Comparison of ENCODE assay signal across 16 mouse cellular contexts in the genomic region with DNA sequence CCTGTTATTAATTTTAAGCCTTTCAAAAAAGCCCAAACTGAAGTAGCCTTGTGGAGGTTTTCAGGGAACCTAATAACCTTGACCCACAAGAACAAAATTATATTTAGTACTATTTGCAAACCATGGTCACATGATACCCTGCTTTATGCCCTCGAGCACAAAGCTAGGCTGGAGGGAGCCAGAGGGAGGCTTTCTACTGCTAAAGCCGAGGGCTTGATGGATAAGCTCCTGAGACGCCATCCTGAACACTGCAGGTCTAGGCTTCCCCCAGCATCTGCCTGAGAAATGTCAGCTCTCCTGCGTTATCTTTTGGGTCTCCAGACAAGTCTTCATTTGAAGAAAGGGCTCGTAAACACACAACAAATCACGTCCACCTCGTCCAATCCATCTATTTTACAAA.
DNase-seq lines count a peak whose midpoint lies in the region; ATAC-seq and TF ChIP-seq lines count a peak whose summit lies in the region.
"Had no signal": no experiment of that assay in that cellular context is flagged by ENCODE, and none has a peak within 500 bp of the region (broad histone marks: within the 10 kb centered on the region; RNA-seq: fewer than 3 reads in every experiment).

No protein-coding gene starts in this region.

- no peaks in the 10 kb centered on the region for H3K79me3 ChIP-seq in C2C12 (ENCODE audit: low read depth)

- H3K9ac ChIP-seq in heart, embryonic 16.5 days (ENCODE audit: low read length) = no peak overlapping the region
- H3K9ac ChIP-seq: hindbrain, embryonic 12.5 days had no signal

- no peaks in the 10 kb centered on the region for H3K79me2 ChIP-seq in C2C12 (ENCODE audit: control insufficient read depth, insufficient read depth)
- no peaks in the 10 kb centered on the region for H3K79me2 ChIP-seq in myocyte (ENCODE audit: control insufficient read depth, insufficient read depth)

- DNase-seq in heart, adult 11 months = peak; percentile 87
- no peak for DNase-seq in heart, embryonic 10.5 days (ENCODE audit: low spot score)
- DNase-seq in heart, postnatal 36 days = no peak
- no peak for DNase-seq in frontal cortex, postnatal 14 days (ENCODE audit: low spot score in 2 of 2)
- no peak for DNase-seq in retina, postnatal 1 day
- DNase-seq: gastrocnemius, postnatal 36 days had no signal

- no peaks in the 10 kb centered on the region for H3K27me3 ChIP-seq in heart, embryonic 10.5 days (ENCODE audit: insufficient read depth, poor library complexity, severe bottlenecking)
- H3K27me3 ChIP-seq in heart, embryonic 16.5 days (ENCODE audit: control insufficient read depth, insufficient read depth, low read length) = no peaks in the 10 kb centered on the region
- H3K27me3 ChIP-seq in C2C12 (ENCODE audit: control insufficient read depth, insufficient read depth, insufficient read length) (no peaks in the 10 kb centered on the region), myocyte (ENCODE audit: control insufficient read depth, insufficient read depth, insufficient read length) (no peaks in the 10 kb centered on the region)
- H3K27me3 ChIP-seq: hindbrain, embryonic 12.5 days had no signal

- H3K4me1 ChIP-seq in heart, embryonic 10.5 days = peaks cover 24% of the 10 kb centered on the region
- H3K4me1 ChIP-seq in heart, embryonic 16.5 days (ENCODE audit: control insufficient read depth, insufficient read depth, low read length) = peaks cover 30% of the 10 kb centered on the region
- H3K4me1 ChIP-seq: forebrain, embryonic 10.5 days had no signal

- no peak overlapping the region for H3K4me2 ChIP-seq in heart, embryonic 16.5 days (ENCODE audit: low read depth, low read length)
- H3K4me2 ChIP-seq in myocyte (ENCODE audit: low read depth) = no peak overlapping the region
- H3K4me2 ChIP-seq: hindbrain, embryonic 12.5 days had no signal

- no peak overlapping the region for H3K4me3 ChIP-seq in heart, embryonic 10.5 days
- H3K4me3 ChIP-seq in heart, embryonic 16.5 days (ENCODE audit: low read length) = no peak overlapping the region
- H3K4me3 ChIP-seq in C2C12 (ENCODE audit: insufficient read depth, poor library complexity, severe bottlenecking) = no peak overlapping the region
- no peak overlapping the region for H3K4me3 ChIP-seq in myocyte
- H3K4me3 ChIP-seq: erythroblast, embryonic 14.5 days; forebrain, embryonic 10.5 days; hindbrain, embryonic 12.5 days had no signal

- 57% methylated on average over 7 of the region's 7 CpGs for WGBS in heart, embryonic 10.5 days
- WGBS in heart, embryonic 16.5 days = 60% methylated on average over 7 of the region's 7 CpGs

- no peak for TF ChIP-seq CTCF in C2C12 (IDR thresholded peaks at IDR 0.05; ENCODE audit: control insufficient read depth, insufficient read depth, insufficient read length)

- no peak overlapping the region for H3ac ChIP-seq in C2C12 (ENCODE audit: control insufficient read depth, insufficient read length, low read depth)
- no peak overlapping the region for H3ac ChIP-seq in myocyte (ENCODE audit: control insufficient read depth, insufficient read length)

- no peak for TF ChIP-seq POLR2A in myocyte (IDR thresholded peaks at IDR 0.05; ENCODE audit: insufficient read length, low read depth)

- H3K9me3 ChIP-seq in heart, embryonic 10.5 days = no peaks in the 10 kb centered on the region
- no peaks in the 10 kb centered on the region for H3K9me3 ChIP-seq in heart, embryonic 16.5 days (replicated peaks; ENCODE audit: control insufficient read depth, low read length)
- H3K9me3 ChIP-seq: forebrain, embryonic 10.5 days; G1E; hindbrain, embryonic 12.5 days had no signal

- no peaks in the 10 kb centered on the region for H3K36me3 ChIP-seq in heart, embryonic 10.5 days
- no peaks in the 10 kb centered on the region for H3K36me3 ChIP-seq in heart, embryonic 16.5 days (ENCODE audit: control insufficient read depth, insufficient read depth)
- H3K36me3 ChIP-seq in C2C12 (ENCODE audit: control insufficient read depth, insufficient read depth) = no peaks in the 10 kb centered on the region
- no peaks in the 10 kb centered on the region for H3K36me3 ChIP-seq in myocyte (ENCODE audit: control insufficient read depth, insufficient read depth)
- H3K36me3 ChIP-seq: forebrain, embryonic 10.5 days; G1E; hindbrain, embryonic 12.5 days had no signal

- ATAC-seq in heart, embryonic 16.5 days (replicated peaks; ENCODE audit: extremely low read depth, insufficient read depth, low FRiP score) = no peak
- ATAC-seq: forebrain, embryonic 14.5 days; hindbrain, embryonic 16.5 days; inflammation-experienced regulatory T-cells, adult 6 months had no signal

- no peak overlapping the region for H3K27ac ChIP-seq in heart, embryonic 10.5 days
- H3K27ac ChIP-seq in heart, embryonic 16.5 days (ENCODE audit: low read length) = peak overlapping the region; percentile 12; the same call in 1 of the 2 replicates
- H3K27ac ChIP-seq: forebrain, embryonic 10.5 days; hindbrain, embryonic 12.5 days had no signal

- intact Hi-C loops in heart, postnatal 36 days (cut with DNase I) = no loop called here

TF ChIP-seq in C2C12, 6 proteins besides CTCF, POLR2A, EP300 and RAD21:
- TF ChIP-seq USF1 (IDR thresholded peaks at IDR 0.05; ENCODE audit: low read depth) (peak; percentile 22), MAX (IDR thresholded peaks at IDR 0.05) (no peak)

TF ChIP-seq in myocyte, 11 proteins besides CTCF, POLR2A, EP300 and RAD21:
- TF ChIP-seq MYOG (IDR thresholded peaks at IDR 0.05; ENCODE audit: control insufficient read depth in 1 of 3, insufficient read depth in 1 of 3, insufficient read length in 2 of 3, low read depth in 2 of 3) = no peak
- peak; percentile 20 for TF ChIP-seq USF1 (IDR thresholded peaks at IDR 0.05; ENCODE audit: low read depth)
